Mouse (Mus musculus) neural tube, embryonic 11.5 days (tissue): ENCODE data around the gene Zfp668. TPM values are rescaled to one million over a fixed set of nuclear protein-coding genes. Genes with fewer than 3 reads are reported as not detected.
A peak's percentile ranks its signal among the peaks of the same experiment; 100 is the strongest.
"Not testable (repeated sequence)": the region's sequence is repeated elsewhere in the genome, so short reads cannot be mapped to it uniquely, and the experiment has no call there.

Source experiments
- ATAC-seq: fragments of 200-750 bp; cut with Nextera tagmentation; 2 replicates; pipeline ENCODE4 v1.8.0; 2017; ENCODE audit warnings: moderate number of reproducible peaks, mild to moderate bottlenecking, moderate TSS enrichment, moderate library complexity; ENCODE audit not compliant: insufficient read depth, low FRiP score, low TSS enrichment
- DNase-seq: peaks from one replicate; pipeline ENCODE4 v3.0.0-alpha.2; 2015; ENCODE audit warnings: low spot score
- H3K27ac ChIP-seq: fragments of 300-500 bp; sonication (generic); 2 replicates; pipeline ENCODE4 v1.5.1; 2014; ENCODE audit warnings: low read depth, mild to moderate bottlenecking, low read length
- H3K27me3 ChIP-seq: fragments of 300-500 bp; sonication (generic); 2 replicates; pipeline ENCODE4 v1.6.1; 2014; ENCODE audit warnings: mild to moderate bottlenecking, low read length, mixed read lengths; ENCODE audit not compliant: control insufficient read depth, insufficient read depth
- H3K36me3 ChIP-seq: fragments of 300-500 bp; sonication (generic); 2 replicates; pipeline ENCODE4 v1.6.1; 2014; ENCODE audit warnings: mild to moderate bottlenecking, low read length, moderate library complexity, mixed read lengths; ENCODE audit not compliant: control insufficient read depth, insufficient read depth
- H3K4me1 ChIP-seq: fragments of 300-500 bp; sonication (generic); 2 replicates; pipeline ENCODE4 v1.6.1; 2014; ENCODE audit warnings: low read length, mixed read lengths; ENCODE audit not compliant: control insufficient read depth, insufficient read depth
- H3K4me2 ChIP-seq: fragments of 300-500 bp; sonication (generic); 2 replicates; pipeline ENCODE4 v1.6.1; 2014; ENCODE audit warnings: low read depth, mild to moderate bottlenecking, moderate library complexity
- H3K4me3 ChIP-seq: fragments of 300-500 bp; sonication (generic); 2 replicates; pipeline ENCODE4 v1.5.1; 2014; ENCODE audit warnings: low read depth, low read length
- H3K9ac ChIP-seq: fragments of 300-500 bp; sonication (generic); 2 replicates; pipeline ENCODE4 v1.6.1; 2014; ENCODE audit warnings: mild to moderate bottlenecking, low read length
- H3K9me3 ChIP-seq: fragments of 300-500 bp; sonication (generic); 2 replicates; pipeline ENCODE4 v1.6.1; 2016; ENCODE audit warnings: low read length; ENCODE audit not compliant: control insufficient read depth
- WGBS: fragments of 180-500 bp; shearing (Covaris S2); extraction: QIAGEN DNeasy Blood & Tissue Kit; methylation state at CpG from one replicate; pipeline ENCODE4 v1.1.7; 2014; 5-methylcytosine and 5-hydroxymethylcytosine counted together
- polyA plus RNA-seq: library from polyadenylated mRNA; unstranded; fragments of >200 nt; fragmentation: Nextera tagmentation; extraction: Ambion mirVana; gene quantifications from 2 replicates; pipeline ENCODE4 v1.2.1, GENCODE M21; 2014

Gene Zfp668
- polyA plus RNA-seq, 1 experiment from 2014 or later = 26.6 TPM

DNA sequence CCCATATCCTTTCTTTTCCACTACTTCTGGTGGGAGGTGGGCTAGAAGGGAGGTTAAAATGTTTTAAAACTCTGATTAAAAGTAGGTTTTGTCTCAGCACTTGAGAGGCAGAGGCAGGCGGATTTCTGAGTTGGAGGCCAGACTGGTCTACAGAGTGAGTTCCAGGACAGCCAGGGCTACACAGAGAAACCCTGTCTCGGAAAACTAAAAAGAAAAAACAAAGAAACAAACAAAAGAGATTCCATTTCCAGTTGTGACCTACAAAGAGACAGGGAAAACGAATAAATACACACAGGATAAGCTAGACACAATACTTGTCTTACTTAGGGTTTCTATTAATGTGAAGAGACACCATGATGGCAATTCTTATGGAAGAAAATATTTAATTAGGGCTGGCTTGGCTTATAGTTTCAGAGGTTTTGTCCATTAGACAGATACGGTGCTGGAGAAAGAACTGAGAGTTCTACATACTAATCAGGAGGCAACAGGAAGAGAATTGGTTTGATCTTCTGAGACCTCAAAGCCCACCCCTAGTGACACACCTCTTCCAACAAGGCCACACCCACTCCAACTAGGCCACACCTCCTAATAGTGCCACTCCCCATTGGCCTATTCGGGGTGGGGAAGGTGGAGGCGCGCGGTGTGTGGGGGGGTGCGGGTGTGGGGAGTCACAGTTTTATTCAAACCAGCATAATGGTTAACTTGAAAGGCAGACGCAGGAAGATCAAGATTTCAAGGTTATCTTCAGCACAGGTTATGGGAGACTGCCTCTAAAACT lies 21.7 kb upstream of the Zfp668 start:
- H3K36me3 ChIP-seq = no peaks in the 10 kb centered on the region
- no peak overlapping the region for H3K4me3 ChIP-seq
- H3K27ac ChIP-seq = no peak overlapping the region
- no peaks in the 10 kb centered on the region for H3K4me1 ChIP-seq
- no peaks in the 10 kb centered on the region for H3K9me3 ChIP-seq
- H3K4me2 ChIP-seq = no peak overlapping the region
- ATAC-seq (no peak), DNase-seq (no peak)
- no peak overlapping the region for H3K9ac ChIP-seq
- H3K27me3 ChIP-seq = no peaks in the 10 kb centered on the region
- 42% methylated on average over 10 of the region's 10 CpGs for WGBS

DNA sequence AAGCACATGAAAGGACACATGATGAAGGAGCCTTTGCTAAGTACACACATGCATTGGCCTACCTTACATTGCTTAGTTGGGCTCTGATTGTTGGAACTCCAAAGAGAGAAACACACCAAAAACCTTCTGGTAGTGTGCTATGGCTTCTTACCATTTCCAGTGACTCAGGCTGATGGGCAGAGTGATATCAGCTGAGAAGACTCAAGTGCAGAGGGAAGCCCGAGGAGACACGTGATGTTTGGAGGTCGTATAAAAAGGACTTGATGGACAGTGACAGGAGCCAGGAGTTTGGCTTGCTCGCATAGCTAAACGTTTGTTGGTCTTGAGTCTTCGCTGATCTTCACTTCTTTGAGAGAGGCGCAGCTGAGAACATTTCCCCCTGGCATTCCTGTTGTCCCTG lies 20.9 kb upstream of the Zfp668 start:
- no peak overlapping the region for H3K9ac ChIP-seq
- WGBS = 86% methylated on average over 7 of the region's 7 CpGs
- no peak overlapping the region for H3K27ac ChIP-seq
- no peak overlapping the region for H3K4me3 ChIP-seq
- DNase-seq = no peak
- H3K36me3 ChIP-seq = no peaks in the 10 kb centered on the region
- no peaks in the 10 kb centered on the region for H3K4me1 ChIP-seq
- H3K4me2 ChIP-seq = no peak overlapping the region
- no peaks in the 10 kb centered on the region for H3K9me3 ChIP-seq
- ATAC-seq = no peak
- H3K27me3 ChIP-seq = no peaks in the 10 kb centered on the region

GRCm38 (mm10) chr7:127896384-127896783 lies 19.8 kb upstream of the Zfp668 start:
- no peak overlapping the region for H3K4me2 ChIP-seq
- H3K27ac ChIP-seq = no peak overlapping the region
- no peak overlapping the region for H3K4me3 ChIP-seq
- ATAC-seq (no peak), DNase-seq (peak; percentile 59)
- H3K36me3 ChIP-seq = no peaks in the 10 kb centered on the region
- WGBS = 59% methylated on average over 13 of the region's 13 CpGs
- no peak overlapping the region for H3K9ac ChIP-seq
- H3K4me1 ChIP-seq = no peaks in the 10 kb centered on the region
- H3K9me3 ChIP-seq = no peaks in the 10 kb centered on the region
- no peaks in the 10 kb centered on the region for H3K27me3 ChIP-seq

DNA sequence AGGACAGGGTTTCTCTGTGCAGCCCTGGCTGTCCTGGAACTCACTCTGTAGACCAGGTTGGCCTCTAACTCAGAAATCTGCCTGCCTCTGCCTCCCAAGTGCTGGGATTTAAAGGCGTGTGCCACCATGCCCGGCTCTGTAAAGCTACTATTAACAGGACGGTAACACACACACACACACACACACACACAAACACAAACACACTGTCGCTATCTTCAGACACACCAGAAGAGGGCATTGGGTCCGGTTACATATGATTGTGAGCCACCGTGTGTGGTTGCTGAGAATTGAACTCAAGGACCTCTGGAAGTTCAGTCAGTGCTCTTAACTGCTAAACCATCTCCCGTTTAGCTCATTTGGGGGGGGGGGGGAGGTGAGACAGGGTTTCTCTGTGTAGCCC lies 19.3 kb upstream of the Zfp668 start:
- H3K27ac ChIP-seq, H3K4me1 ChIP-seq, ATAC-seq, H3K9ac ChIP-seq, H3K9me3 ChIP-seq, H3K4me3 ChIP-seq, H3K36me3 ChIP-seq, H3K27me3 ChIP-seq, DNase-seq, H3K4me2 ChIP-seq: not testable (repeated sequence)
- 68% methylated on average over 7 of the region's 7 CpGs for WGBS

DNA sequence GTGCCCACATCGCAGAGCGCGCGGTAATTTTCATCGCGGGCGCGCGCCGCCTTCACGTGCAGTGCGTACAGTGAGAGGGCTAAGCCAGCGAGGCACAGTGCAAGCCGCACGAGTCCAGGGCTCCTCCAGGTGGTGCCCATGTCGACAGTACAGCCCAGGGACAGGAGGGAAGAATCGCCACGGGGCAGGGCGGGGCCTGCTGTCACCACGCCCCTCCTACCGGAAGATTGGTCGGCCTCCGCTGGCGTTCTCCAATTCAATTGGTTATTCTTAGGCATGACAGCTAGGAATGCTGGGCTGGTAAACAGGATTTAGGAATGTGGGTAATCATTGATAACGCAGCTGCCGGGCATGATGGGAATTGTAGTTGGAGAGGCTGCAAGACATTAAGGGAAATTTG lies 18.8 kb upstream of the Zfp668 start, which contains the start of the genes Gm21974 and Vkorc1:
Gm21974 (minus strand) TSS at position 13 of the 400 bp plus-strand sequence.
Vkorc1 (minus strand) TSS at position 176 of the 400 bp plus-strand sequence.
- Histone ChIP-seq H3K27me3 (no peaks in the 10 kb centered on the region), H3K9me3 (no peaks in the 10 kb centered on the region), H3K9ac (peak within 1 kb of the TSS; percentile 58), H3K4me2 (peak within 1 kb of the TSS; percentile 53), H3K27ac (0 out of 2 replicates have a peak within 1 kb of the TSS, but pooled peaks have one; percentile 35), H3K4me1 (no peaks in the 10 kb centered on the region), H3K4me3 (peak within 1 kb of the TSS; percentile 50), H3K36me3 (no peaks in the 10 kb centered on the region)
- under 1% methylated on average over 26 of the region's 26 CpGs for WGBS
- DNase-seq (peak; percentile 93), ATAC-seq (peak; percentile 97)

- ATAC-seq = no peak
- Histone ChIP-seq H3K4me2 (peak overlapping the region; percentile 53; the same call in 1 of the 2 replicates), H3K9ac (no peak overlapping the region), H3K36me3 (no peaks in the 10 kb centered on the region), H3K27me3 (no peaks in the 10 kb centered on the region), H3K4me1 (no peaks in the 10 kb centered on the region), H3K9me3 (no peaks in the 10 kb centered on the region), H3K4me3 (no peak overlapping the region; the same call in 1 of the 2 replicates), H3K27ac (no peak overlapping the region)
- WGBS = 80% methylated on average over 5 of the region's 5 CpGs
- no peak for DNase-seq
These were observed 17.9 kb upstream of the Zfp668 start for GRCm38 (mm10) chr7:127894480-127894879.

DNA sequence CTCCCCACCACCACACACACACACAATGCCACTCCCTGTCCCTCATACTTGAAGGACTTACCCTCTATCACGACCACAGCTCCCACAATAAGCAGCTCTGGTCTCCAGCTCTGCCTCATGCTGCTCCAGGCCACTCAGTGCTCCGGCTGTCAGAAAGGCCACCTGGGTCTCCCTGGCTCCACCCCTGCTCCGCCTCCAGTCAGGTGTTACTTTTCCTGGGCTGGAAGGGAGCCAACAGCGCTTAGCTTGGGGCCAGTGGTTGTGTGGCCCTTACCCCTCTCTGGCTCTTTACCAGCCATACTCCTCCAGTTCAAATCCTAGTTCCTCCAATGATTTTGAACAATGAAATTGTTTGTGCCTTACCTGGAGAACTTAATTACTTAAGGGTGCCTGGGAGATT lies 14.2 kb upstream of the Zfp668 start, which contains the start of gene Prss53:
Prss53 (minus strand) TSS at position 173 of the 400 bp plus-strand sequence.
- H3K27me3 ChIP-seq = no peaks in the 10 kb centered on the region
- no peaks in the 10 kb centered on the region for H3K9me3 ChIP-seq
- H3K4me1 ChIP-seq = no peaks in the 10 kb centered on the region
- H3K4me2 ChIP-seq = no peak within 1 kb of the TSS
- no peak within 1 kb of the TSS for H3K9ac ChIP-seq
- 42% methylated on average over 4 of the region's 4 CpGs for WGBS
- H3K27ac ChIP-seq = no peak within 1 kb of the TSS
- H3K4me3 ChIP-seq = no peak within 1 kb of the TSS
- peaks cover 7% of the 10 kb centered on the region for H3K36me3 ChIP-seq
- ATAC-seq (no peak), DNase-seq (no peak)

GRCm38 (mm10) chr7:127888821-127889220 lies 12.2 kb upstream of the Zfp668 start:
- H3K36me3 ChIP-seq = peaks cover 18% of the 10 kb centered on the region
- 86% methylated on average over 3 of the region's 3 CpGs for WGBS

GRCm38 (mm10) chr7:127887781-127888180 lies 11.2 kb upstream of the Zfp668 start:
- WGBS = 83% methylated on average over 3 of the region's 3 CpGs
- DNase-seq (no peak), ATAC-seq (no peak)
- Histone ChIP-seq H3K27me3 (no peaks in the 10 kb centered on the region), H3K9me3 (no peaks in the 10 kb centered on the region), H3K4me1 (no peaks in the 10 kb centered on the region), H3K4me3 (no peak overlapping the region), H3K9ac (no peak overlapping the region), H3K36me3 (peaks cover 27% of the 10 kb centered on the region), H3K27ac (no peak overlapping the region), H3K4me2 (no peak overlapping the region)

More at GRCm38 (mm10) chr7:127888821-127889220, 12.2 kb upstream of the Zfp668 start:
- ATAC-seq (no peak), DNase-seq (no peak)
- H3K4me3 ChIP-seq = no peak overlapping the region
- H3K4me2 ChIP-seq = no peak overlapping the region
- H3K9me3 ChIP-seq = no peaks in the 10 kb centered on the region
- H3K27ac ChIP-seq = no peak overlapping the region
- H3K9ac ChIP-seq = no peak overlapping the region
- no peaks in the 10 kb centered on the region for H3K4me1 ChIP-seq
- no peaks in the 10 kb centered on the region for H3K27me3 ChIP-seq
